Mouse (Mus musculus): ENCODE data around the gene Nlrp4f.

The Nlrp4f gene

GRCm38 (mm10) chr13:65205877-65206276, at the start of gene Nlrp4f:
Nlrp4f (minus strand) TSS chr13:65205977.
- DNase-seq, result no peak

GRCm38 (mm10) chr13:65243273-65243672, 37.5 kb upstream of the Nlrp4f start:
- DNase-seq, result no peak

- DNase-seq, result peak; percentile 25 to 39
These were observed 36.6 kb upstream of the Nlrp4f start for GRCm38 (mm10) chr13:65242319-65242787.

- DNase-seq, result peak in 1 of 2 experiments; percentile 52
These were observed 36.0 kb upstream of the Nlrp4f start for GRCm38 (mm10) chr13:65241627-65242318.

- DNase-seq, result peak; percentile 90 to 95
These were observed 35.4 kb upstream of the Nlrp4f start for GRCm38 (mm10) chr13:65241099-65241626.

- DNase-seq, result peak; percentile 97 to 98
These were observed 34.8 kb upstream of the Nlrp4f start for GRCm38 (mm10) chr13:65240509-65241098.

GRCm38 (mm10) chr13:65237211-65237610, 31.4 kb upstream of the Nlrp4f start:
- DNase-seq, result no peak

- no peak for DNase-seq
These were observed 20.9 kb upstream of the Nlrp4f start for GRCm38 (mm10) chr13:65226657-65227056.

GRCm38 (mm10) chr13:65225945-65226344, 20.2 kb upstream of the Nlrp4f start:
- DNase-seq, result no peak

GRCm38 (mm10) chr13:65200667-65201066, 5.1 kb downstream of the Nlrp4f start:
- no peak for DNase-seq

GRCm38 (mm10) chr13:65176472-65177091, 29.2 kb downstream of the Nlrp4f start:
- no peak for DNase-seq

- DNase-seq, result peak in 1 of 2 experiments; percentile 31
These were observed 29.9 kb downstream of the Nlrp4f start for GRCm38 (mm10) chr13:65175734-65176471.

- DNase-seq, result no peak
These were observed 31.7 kb downstream of the Nlrp4f start for GRCm38 (mm10) chr13:65174102-65174501.

GRCm38 (mm10) chr13:65149940-65150339, 55.8 kb downstream of the Nlrp4f start, which contains the start of gene Olfr466:
Olfr466 (plus strand) TSS chr13:65150240.
- DNase-seq, result no peak

- DNase-seq, result no peak
These were observed 68.0 kb downstream of the Nlrp4f start, which contains the start of gene Olfr465-ps1 for GRCm38 (mm10) chr13:65137789-65138188. Olfr465-ps1 (plus strand) TSS chr13:65138089.

Measured in cerebellum, adult 18-20 months (tissue).